Mouse (Mus musculus): ENCODE measurements around the gene H2-Eb1. TPM values are rescaled to one million over a fixed set of nuclear protein-coding genes. Genes with fewer than 3 reads are reported as not detected.
"Not testable (repeated sequence)": the region's sequence is repeated elsewhere in the genome, so short reads cannot be mapped to it uniquely, and the experiment has no call there.

H2-Eb1 gene
- polyA plus RNA-seq, 1 experiment from 2014 or later = 11.1 TPM

- no peak overlapping the region for H3K9ac ChIP-seq (ENCODE audit: low read depth, low read length)
- H3K4me2 ChIP-seq (ENCODE audit: low read depth, low read length) = no peak overlapping the region
- no peaks in the 10 kb centered on the region for H3K9me3 ChIP-seq (ENCODE audit: control insufficient read depth, low read length)
- H3K4me1 ChIP-seq (ENCODE audit: control insufficient read depth, insufficient read depth, low read length) = no peaks in the 10 kb centered on the region
- no peak overlapping the region for H3K4me3 ChIP-seq (ENCODE audit: low read length)
- 85% methylated on average over 4 of the region's 4 CpGs for WGBS
- no peaks in the 10 kb centered on the region for H3K27me3 ChIP-seq (replicated peaks; ENCODE audit: control insufficient read depth, insufficient read depth, low read length)
- no peaks in the 10 kb centered on the region for H3K36me3 ChIP-seq (ENCODE audit: control insufficient read depth, insufficient read depth, low read length)
- H3K27ac ChIP-seq (ENCODE audit: low read length) = no peak overlapping the region
- ATAC-seq = no peak
These were observed 2.5 kb downstream of the H2-Eb1 start for GRCm38 (mm10) chr17:34308161-34308560.

GRCm38 (mm10) chr17:34309225-34309624 lies 3.6 kb downstream of the H2-Eb1 start:
- H3K9ac ChIP-seq (ENCODE audit: low read depth, low read length) = peak overlapping the region; percentile 77
- no peaks in the 10 kb centered on the region for H3K27me3 ChIP-seq (replicated peaks; ENCODE audit: control insufficient read depth, insufficient read depth, low read length)
- 25% methylated on average over 10 of the region's 10 CpGs for WGBS
- peak overlapping the region; percentile 75 for H3K4me2 ChIP-seq (ENCODE audit: low read depth, low read length)
- H3K4me1 ChIP-seq (ENCODE audit: control insufficient read depth, insufficient read depth, low read length) = no peaks in the 10 kb centered on the region
- H3K36me3 ChIP-seq (ENCODE audit: control insufficient read depth, insufficient read depth, low read length) = no peaks in the 10 kb centered on the region
- peak overlapping the region; percentile 66 for H3K4me3 ChIP-seq (ENCODE audit: low read length)
- no peak overlapping the region for H3K27ac ChIP-seq (ENCODE audit: low read length)
- no peaks in the 10 kb centered on the region for H3K9me3 ChIP-seq (ENCODE audit: control insufficient read depth, low read length)
- ATAC-seq = peak; percentile 66

GRCm38 (mm10) chr17:34309683-34310385 lies 4.2 kb downstream of the H2-Eb1 start:
- ATAC-seq = peak; percentile 90
- H3K4me3 ChIP-seq (ENCODE audit: low read length) = peak overlapping the region; percentile 66
- no peaks in the 10 kb centered on the region for H3K36me3 ChIP-seq (ENCODE audit: control insufficient read depth, insufficient read depth, low read length)
- peak overlapping the region; percentile 77 for H3K9ac ChIP-seq (ENCODE audit: low read depth, low read length)
- no peaks in the 10 kb centered on the region for H3K9me3 ChIP-seq (ENCODE audit: control insufficient read depth, low read length)
- no peak overlapping the region for H3K27ac ChIP-seq (ENCODE audit: low read length)
- H3K4me2 ChIP-seq (ENCODE audit: low read depth, low read length) = peak overlapping the region; percentile 75
- H3K4me1 ChIP-seq (ENCODE audit: control insufficient read depth, insufficient read depth, low read length) = no peaks in the 10 kb centered on the region
- WGBS = 21% methylated on average over 38 of the region's 38 CpGs
- no peaks in the 10 kb centered on the region for H3K27me3 ChIP-seq (replicated peaks; ENCODE audit: control insufficient read depth, insufficient read depth, low read length)

GRCm38 (mm10) chr17:34310526-34310925 lies 4.9 kb downstream of the H2-Eb1 start:
- not testable (repeated sequence) for H3K9me3 ChIP-seq (ENCODE audit: control insufficient read depth, low read length); H3K9ac ChIP-seq (ENCODE audit: low read depth, low read length); H3K27me3 ChIP-seq (replicated peaks; ENCODE audit: control insufficient read depth, insufficient read depth, low read length); H3K27ac ChIP-seq (ENCODE audit: low read length); H3K4me3 ChIP-seq (ENCODE audit: low read length); ATAC-seq; H3K4me2 ChIP-seq (ENCODE audit: low read depth, low read length); H3K36me3 ChIP-seq (ENCODE audit: control insufficient read depth, insufficient read depth, low read length); H3K4me1 ChIP-seq (ENCODE audit: control insufficient read depth, insufficient read depth, low read length)
- 72% methylated on average over 3 of the region's 3 CpGs for WGBS

GRCm38 (mm10) chr17:34312185-34312584 lies 6.5 kb downstream of the H2-Eb1 start:
- Histone ChIP-seq H3K4me1 (ENCODE audit: control insufficient read depth, insufficient read depth, low read length) (no peaks in the 10 kb centered on the region), H3K9me3 (ENCODE audit: control insufficient read depth, low read length) (no peaks in the 10 kb centered on the region), H3K4me3 (ENCODE audit: low read length) (no peak overlapping the region), H3K4me2 (ENCODE audit: low read depth, low read length) (no peak overlapping the region), H3K27me3 (replicated peaks; ENCODE audit: control insufficient read depth, insufficient read depth, low read length) (no peaks in the 10 kb centered on the region), H3K27ac (ENCODE audit: low read length) (no peak overlapping the region), H3K9ac (ENCODE audit: low read depth, low read length) (no peak overlapping the region), H3K36me3 (ENCODE audit: control insufficient read depth, insufficient read depth, low read length) (no peaks in the 10 kb centered on the region)
- 74% methylated on average over 1 of the region's 1 CpGs for WGBS
- ATAC-seq = no peak

- Histone ChIP-seq H3K27ac (ENCODE audit: low read length) (no peak overlapping the region), H3K36me3 (ENCODE audit: control insufficient read depth, insufficient read depth, low read length) (no peaks in the 10 kb centered on the region), H3K9ac (ENCODE audit: low read depth, low read length) (no peak overlapping the region), H3K4me3 (ENCODE audit: low read length) (no peak overlapping the region), H3K4me1 (ENCODE audit: control insufficient read depth, insufficient read depth, low read length) (no peaks in the 10 kb centered on the region), H3K9me3 (ENCODE audit: control insufficient read depth, low read length) (no peaks in the 10 kb centered on the region), H3K4me2 (ENCODE audit: low read depth, low read length) (no peak overlapping the region), H3K27me3 (replicated peaks; ENCODE audit: control insufficient read depth, insufficient read depth, low read length) (no peaks in the 10 kb centered on the region)
- 42% methylated on average over 3 of the region's 3 CpGs for WGBS
- ATAC-seq = no peak
These were observed 7.7 kb downstream of the H2-Eb1 start for GRCm38 (mm10) chr17:34313393-34313792.

GRCm38 (mm10) chr17:34314286-34314685 lies 8.6 kb downstream of the H2-Eb1 start:
- Histone ChIP-seq H3K9ac (ENCODE audit: low read depth, low read length) (no peak overlapping the region), H3K9me3 (ENCODE audit: control insufficient read depth, low read length) (no peaks in the 10 kb centered on the region), H3K4me2 (ENCODE audit: low read depth, low read length) (no peak overlapping the region), H3K4me3 (ENCODE audit: low read length) (no peak overlapping the region), H3K27ac (ENCODE audit: low read length) (no peak overlapping the region), H3K4me1 (ENCODE audit: control insufficient read depth, insufficient read depth, low read length) (no peaks in the 10 kb centered on the region), H3K27me3 (replicated peaks; ENCODE audit: control insufficient read depth, insufficient read depth, low read length) (no peaks in the 10 kb centered on the region), H3K36me3 (ENCODE audit: control insufficient read depth, insufficient read depth, low read length) (no peaks in the 10 kb centered on the region)
- ATAC-seq = no peak
- 58% methylated on average over 9 of the region's 9 CpGs for WGBS

GRCm38 (mm10) chr17:34315512-34315911 lies 9.8 kb downstream of the H2-Eb1 start:
- Histone ChIP-seq H3K27ac (ENCODE audit: low read length) (no peak overlapping the region), H3K36me3 (ENCODE audit: control insufficient read depth, insufficient read depth, low read length) (no peaks in the 10 kb centered on the region), H3K27me3 (replicated peaks; ENCODE audit: control insufficient read depth, insufficient read depth, low read length) (no peaks in the 10 kb centered on the region), H3K4me1 (ENCODE audit: control insufficient read depth, insufficient read depth, low read length) (no peaks in the 10 kb centered on the region), H3K9ac (ENCODE audit: low read depth, low read length) (no peak overlapping the region), H3K4me2 (ENCODE audit: low read depth, low read length) (no peak overlapping the region), H3K4me3 (ENCODE audit: low read length) (no peak overlapping the region), H3K9me3 (ENCODE audit: control insufficient read depth, low read length) (no peaks in the 10 kb centered on the region)
- ATAC-seq = no peak
- 83% methylated on average over 1 of the region's 1 CpGs for WGBS

- Histone ChIP-seq H3K4me2 (ENCODE audit: low read depth, low read length) (no peak overlapping the region), H3K9me3 (ENCODE audit: control insufficient read depth, low read length) (no peaks in the 10 kb centered on the region), H3K27me3 (replicated peaks; ENCODE audit: control insufficient read depth, insufficient read depth, low read length) (no peaks in the 10 kb centered on the region), H3K4me3 (ENCODE audit: low read length) (no peak overlapping the region), H3K4me1 (ENCODE audit: control insufficient read depth, insufficient read depth, low read length) (no peaks in the 10 kb centered on the region), H3K9ac (ENCODE audit: low read depth, low read length) (no peak overlapping the region), H3K27ac (ENCODE audit: low read length) (no peak overlapping the region), H3K36me3 (ENCODE audit: control insufficient read depth, insufficient read depth, low read length) (no peaks in the 10 kb centered on the region)
- 75% methylated on average over 2 of the region's 2 CpGs for WGBS
- no peak for ATAC-seq
These were observed 11.0 kb downstream of the H2-Eb1 start for GRCm38 (mm10) chr17:34316697-34317096.

- Histone ChIP-seq H3K27ac (ENCODE audit: low read length) (no peak overlapping the region), H3K36me3 (ENCODE audit: control insufficient read depth, insufficient read depth, low read length) (no peaks in the 10 kb centered on the region), H3K4me2 (ENCODE audit: low read depth, low read length) (no peak overlapping the region), H3K4me3 (ENCODE audit: low read length) (no peak overlapping the region), H3K4me1 (ENCODE audit: control insufficient read depth, insufficient read depth, low read length) (no peaks in the 10 kb centered on the region), H3K9me3 (ENCODE audit: control insufficient read depth, low read length) (no peaks in the 10 kb centered on the region), H3K9ac (ENCODE audit: low read depth, low read length) (no peak overlapping the region), H3K27me3 (replicated peaks; ENCODE audit: control insufficient read depth, insufficient read depth, low read length) (no peaks in the 10 kb centered on the region)
- 35% methylated on average over 2 of the region's 2 CpGs for WGBS
- no peak for ATAC-seq
These were observed 11.6 kb downstream of the H2-Eb1 start for GRCm38 (mm10) chr17:34317275-34317674.
